Mouse (Mus musculus) midbrain, embryonic 11.5 days (tissue): ENCODE results near the gene Kantr. TPM values are rescaled to one million over a fixed set of nuclear protein-coding genes. Genes with fewer than 3 reads are reported as not detected.
"Not testable (repeated sequence)": the region's sequence is repeated elsewhere in the genome, so short reads cannot be mapped to it uniquely, and the experiment has no call there.

Experiments used
- ATAC-seq: fragments of 200-750 bp; cut with Nextera tagmentation; 2 replicates; pipeline ENCODE4 v1.8.0; 2017; ENCODE audit warnings: moderate TSS enrichment, moderate library complexity; ENCODE audit not compliant: low FRiP score
- DNase-seq: peaks from one replicate; pipeline ENCODE4 v3.0.0; 2015; ENCODE audit warnings: low spot score; ENCODE audit errors: missing footprints
- H3K27ac ChIP-seq: fragments of 300-500 bp; sonication (generic); 2 replicates; pipeline ENCODE4 v1.5.1; 2014; ENCODE audit warnings: low read depth, low read length
- H3K27me3 ChIP-seq: fragments of 300-500 bp; sonication (generic); 2 replicates; pipeline ENCODE4 v1.6.1; 2014; ENCODE audit warnings: mild to moderate bottlenecking, low read length, moderate library complexity, mixed read lengths; ENCODE audit not compliant: control insufficient read depth, insufficient read depth
- H3K36me3 ChIP-seq: fragments of 300-500 bp; sonication (generic); 2 replicates; pipeline ENCODE4 v1.6.1; 2014; ENCODE audit warnings: mild to moderate bottlenecking, low read length, moderate library complexity, mixed read lengths; ENCODE audit not compliant: control insufficient read depth, insufficient read depth
- H3K4me1 ChIP-seq: fragments of 300-500 bp; sonication (generic); 2 replicates; pipeline ENCODE4 v1.6.1; 2014; ENCODE audit warnings: low read length; ENCODE audit not compliant: control insufficient read depth, insufficient read depth
- H3K4me2 ChIP-seq: fragments of 300-500 bp; sonication (generic); 2 replicates; pipeline ENCODE4 v1.6.1; 2014; ENCODE audit warnings: mild to moderate bottlenecking, moderate library complexity
- H3K4me3 ChIP-seq: fragments of 300-500 bp; sonication (generic); 2 replicates; pipeline ENCODE4 v1.5.1; 2014; ENCODE audit warnings: low read depth, low read length
- H3K9ac ChIP-seq: fragments of 300-500 bp; sonication (generic); 2 replicates; pipeline ENCODE4 v1.6.1; 2014; ENCODE audit warnings: low read length
- H3K9me3 ChIP-seq: fragments of 300-500 bp; sonication (generic); 2 replicates; pipeline ENCODE4 v1.6.1; 2016; ENCODE audit warnings: low read length; ENCODE audit not compliant: control insufficient read depth
- WGBS: fragments of 180-500 bp; shearing (Covaris S2); extraction: QIAGEN DNeasy Blood & Tissue Kit; methylation state at CpG from one replicate; pipeline ENCODE4 v1.1.7; 2014; 5-methylcytosine and 5-hydroxymethylcytosine counted together
- polyA plus RNA-seq: library from polyadenylated mRNA; unstranded; fragments of >200 nt; fragmentation: Nextera tagmentation; extraction: Ambion mirVana; gene quantifications from 2 replicates; pipeline ENCODE4 v1.2.1, GENCODE M21; 2014

Kantr gene
- polyA plus RNA-seq, 1 experiment from 2014 or later = 16.6 TPM

DNA sequence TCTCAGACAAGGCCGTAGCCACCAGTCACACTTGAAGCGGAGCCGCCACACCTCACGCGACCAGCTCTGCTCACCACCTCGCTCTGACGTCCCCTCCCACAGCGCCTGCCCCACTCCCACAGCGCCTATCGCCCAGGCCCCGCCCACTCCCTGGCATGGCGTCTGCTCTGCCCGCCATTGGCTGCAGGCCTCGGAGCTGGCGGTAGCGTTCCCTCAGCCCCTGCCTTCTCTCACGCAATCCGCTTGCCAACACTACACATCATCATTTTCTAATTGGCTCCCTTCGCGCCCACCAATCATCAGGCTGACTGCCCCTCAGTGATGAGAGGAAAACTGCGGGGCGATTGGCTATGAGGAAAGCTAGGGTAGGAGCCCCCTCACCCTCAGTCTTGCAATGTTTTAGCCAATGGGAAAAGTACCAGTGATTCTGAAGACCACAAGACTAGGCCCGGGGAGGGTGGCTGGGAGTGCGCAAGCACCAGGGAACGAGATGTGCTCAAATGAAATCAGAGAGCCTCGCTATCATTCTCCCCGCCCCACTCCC lies 15.1 kb upstream of the Kantr start, which contains the start of gene Tspyl2:
Tspyl2 (minus strand) TSS at position 68 of the 544 bp plus-strand sequence.
- Histone ChIP-seq H3K27ac (peak within 1 kb of the TSS; percentile 61), H3K9ac (peak within 1 kb of the TSS; percentile 73), H3K4me3 (peak within 1 kb of the TSS; percentile 62), H3K4me2 (peak within 1 kb of the TSS; percentile 51), H3K9me3 (no peaks in the 10 kb centered on the region), H3K27me3 (peaks cover 65% of the 10 kb centered on the region), H3K4me1 (peaks cover 5% of the 10 kb centered on the region), H3K36me3 (no peaks in the 10 kb centered on the region; the same call in 1 of the 2 replicates)
- ATAC-seq = peak; percentile 98
- 13% methylated on average over 24 of the region's 27 CpGs for WGBS
- DNase-seq = peak; percentile 95

- H3K4me3 ChIP-seq = peak overlapping the region; percentile 62
- WGBS = 34% methylated on average over 11 of the region's 11 CpGs
- ATAC-seq (no peak), DNase-seq (no peak)
- no peak overlapping the region for H3K27ac ChIP-seq
- H3K4me1 ChIP-seq = peaks cover 6% of the 10 kb centered on the region
- H3K9me3 ChIP-seq = no peaks in the 10 kb centered on the region
- H3K27me3 ChIP-seq = peaks cover 65% of the 10 kb centered on the region
- H3K9ac ChIP-seq = peak overlapping the region; percentile 73
- H3K36me3 ChIP-seq = no peaks in the 10 kb centered on the region; the same call in 1 of the 2 replicates
- H3K4me2 ChIP-seq = peak overlapping the region; percentile 51
Measured at GRCm38 (mm10) chrX:152341496-152341895, 14.2 kb upstream of the Kantr start.

GRCm38 (mm10) chrX:152336546-152337332 lies 9.4 kb upstream of the Kantr start:
- Histone ChIP-seq H3K9me3 (no peaks in the 10 kb centered on the region), H3K36me3 (no peaks in the 10 kb centered on the region; the same call in 1 of the 2 replicates), H3K4me3 (peak overlapping the region; percentile 13; the same call in 1 of the 2 replicates), H3K4me2 (peak overlapping the region; percentile 42), H3K4me1 (peaks cover 6% of the 10 kb centered on the region), H3K27ac (peak overlapping the region; percentile 88), H3K27me3 (peaks cover 31% of the 10 kb centered on the region), H3K9ac (peak overlapping the region; percentile 58)
- peak; percentile 97 for DNase-seq
- ATAC-seq = peak; percentile 99
- 8% methylated on average over 33 of the region's 33 CpGs for WGBS

DNA sequence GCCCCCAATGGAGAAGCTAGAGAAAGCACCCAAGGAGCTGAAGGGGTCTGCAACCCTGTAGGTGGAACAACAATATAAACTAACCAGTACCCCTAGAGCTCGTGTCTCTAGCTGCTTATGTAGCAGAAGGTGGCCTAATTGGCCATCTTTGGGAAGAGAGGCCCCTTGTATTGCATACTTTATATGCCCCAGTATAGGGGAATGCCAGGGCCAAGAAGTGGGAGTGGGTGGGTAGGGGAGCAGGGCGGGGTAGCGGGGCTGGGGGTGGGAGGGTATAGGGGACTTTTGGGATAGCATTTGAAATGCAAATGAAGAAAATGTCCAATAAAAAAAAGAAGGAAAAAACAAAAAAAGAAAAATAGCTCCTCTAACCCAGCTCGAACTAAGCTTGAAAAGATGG lies 8.8 kb upstream of the Kantr start:
- Histone ChIP-seq H3K4me2 (peak overlapping the region; percentile 14; the same call in 1 of the 2 replicates), H3K27ac (peak overlapping the region; percentile 30; the same call in 1 of the 2 replicates), H3K4me3 (peak overlapping the region; percentile 13; the same call in 1 of the 2 replicates), H3K27me3 (peaks cover 28% of the 10 kb centered on the region)
- H3K9me3 ChIP-seq, H3K4me1 ChIP-seq, DNase-seq, H3K36me3 ChIP-seq, H3K9ac ChIP-seq: not testable (repeated sequence)
- WGBS = 49% methylated on average over 4 of the region's 4 CpGs
- peak; percentile 51; the same call in 1 of the 2 replicates for ATAC-seq

DNA sequence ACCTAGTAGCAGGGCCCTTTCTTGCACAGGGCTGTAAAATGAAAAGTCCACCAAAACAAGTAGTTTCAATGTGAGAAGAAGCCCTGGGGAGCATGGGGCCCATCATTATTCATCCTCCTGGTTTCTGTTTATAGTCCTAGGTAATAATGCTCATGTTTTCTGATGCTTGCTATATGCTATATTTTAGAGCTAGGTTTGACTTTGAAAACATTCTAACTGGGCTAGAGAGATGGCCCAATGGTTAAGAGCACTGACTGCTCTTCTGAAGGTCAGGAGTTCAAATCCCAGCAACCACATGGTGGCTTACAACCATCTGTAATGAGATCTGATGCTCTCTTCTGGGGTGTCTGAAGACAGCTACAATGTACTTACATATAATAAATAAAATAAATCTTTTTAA lies 2.1 kb upstream of the Kantr start:
- H3K4me2 ChIP-seq, H3K4me1 ChIP-seq, H3K9me3 ChIP-seq: not testable (repeated sequence)

DNA sequence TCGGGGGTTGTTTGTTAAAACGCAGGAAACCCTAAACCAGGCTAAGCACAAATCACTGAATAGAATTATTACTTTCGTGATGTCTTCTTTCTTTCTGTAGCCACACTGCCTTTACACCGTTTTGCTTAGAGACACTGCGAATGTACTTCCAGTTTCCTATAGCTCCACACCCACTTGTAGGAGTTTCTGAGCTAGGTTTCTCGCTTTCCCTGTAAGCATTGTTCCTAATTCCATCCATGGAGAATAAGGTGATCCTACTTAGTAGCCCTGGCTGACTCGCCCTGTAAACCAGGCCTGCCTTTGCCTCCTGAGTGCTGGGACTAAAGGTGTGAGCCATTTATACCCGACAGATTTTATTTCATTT lies 376 bp upstream of the Kantr start:
- peak overlapping the region; percentile 54 for H3K4me2 ChIP-seq
- no peaks in the 10 kb centered on the region for H3K9me3 ChIP-seq
- H3K27me3 ChIP-seq = peaks cover 41% of the 10 kb centered on the region
- 25% methylated on average over 8 of the region's 8 CpGs for WGBS
- peak overlapping the region; percentile 42; the same call in 1 of the 2 replicates for H3K9ac ChIP-seq
- peak overlapping the region; percentile 53 for H3K4me3 ChIP-seq
- ATAC-seq (peak; percentile 22; the same call in 1 of the 2 replicates), DNase-seq (no peak)
- no peak overlapping the region for H3K27ac ChIP-seq
- H3K4me1 ChIP-seq = no peaks in the 10 kb centered on the region
- no peaks in the 10 kb centered on the region for H3K36me3 ChIP-seq

More for the DNA sequence above, 2.1 kb upstream of the Kantr start:
- not testable (repeated sequence) for H3K27ac ChIP-seq, H3K9ac ChIP-seq, DNase-seq, H3K36me3 ChIP-seq, H3K4me3 ChIP-seq, ATAC-seq
- H3K27me3 ChIP-seq = peaks cover 42% of the 10 kb centered on the region

- Histone ChIP-seq H3K36me3 (no peaks in the 10 kb centered on the region), H3K27ac (no peak overlapping the region), H3K4me2 (no peak overlapping the region), H3K27me3 (peaks cover 30% of the 10 kb centered on the region), H3K9me3 (no peaks in the 10 kb centered on the region), H3K4me3 (no peak overlapping the region), H3K9ac (no peak overlapping the region), H3K4me1 (no peaks in the 10 kb centered on the region)
- no peak for DNase-seq
- ATAC-seq = no peak
- 88% methylated on average over 1 of the region's 1 CpGs for WGBS
Measured at GRCm38 (mm10) chrX:152323584-152323983, 3.7 kb downstream of the Kantr start.

DNA sequence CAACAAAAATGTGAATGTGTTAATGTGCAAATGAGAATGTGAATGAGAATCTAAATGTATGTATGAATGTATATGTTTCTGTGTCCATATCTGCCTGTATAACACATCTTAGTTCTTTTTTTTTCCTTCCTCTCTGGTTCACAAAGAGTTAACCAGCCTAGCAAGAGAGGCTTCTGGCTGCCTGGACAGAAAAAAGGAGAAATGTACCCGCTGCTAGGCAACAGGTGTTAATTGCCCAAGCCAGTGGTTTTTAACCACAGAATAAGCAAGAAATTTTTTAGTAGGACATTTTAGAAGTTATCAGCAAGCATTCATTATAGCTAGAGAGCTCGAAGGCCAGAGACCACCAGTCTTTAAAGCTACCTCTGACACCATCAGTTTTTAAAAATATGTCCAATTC lies 4.5 kb downstream of the Kantr start:
- Histone ChIP-seq H3K9ac (no peak overlapping the region), H3K4me3 (no peak overlapping the region), H3K27me3 (peaks cover 25% of the 10 kb centered on the region), H3K4me1 (no peaks in the 10 kb centered on the region), H3K27ac (no peak overlapping the region), H3K9me3 (no peaks in the 10 kb centered on the region), H3K36me3 (no peaks in the 10 kb centered on the region), H3K4me2 (no peak overlapping the region)
- DNase-seq = no peak
- WGBS = 57% methylated on average over 2 of the region's 2 CpGs
- no peak for ATAC-seq

- no peak overlapping the region for H3K4me3 ChIP-seq
- no peak for ATAC-seq
- DNase-seq = no peak
- peaks cover 10% of the 10 kb centered on the region for H3K27me3 ChIP-seq
- no peak overlapping the region for H3K27ac ChIP-seq
- no peaks in the 10 kb centered on the region for H3K36me3 ChIP-seq
- WGBS = 88% methylated on average over 4 of the region's 4 CpGs
- H3K4me2 ChIP-seq = no peak overlapping the region
- no peaks in the 10 kb centered on the region for H3K4me1 ChIP-seq
- H3K9ac ChIP-seq = no peak overlapping the region
- H3K9me3 ChIP-seq = no peaks in the 10 kb centered on the region
Measured at GRCm38 (mm10) chrX:152320535-152320934, 6.8 kb downstream of the Kantr start.
